Mouse (Mus musculus): ENCODE results near the gene Cyp39a1. TPM values are rescaled to one million over a fixed set of nuclear protein-coding genes. Genes with fewer than 3 reads are reported as not detected.

Gene Cyp39a1
- polyA plus RNA-seq, 1 experiment from 2014 or later = 14.7 TPM

DNA sequence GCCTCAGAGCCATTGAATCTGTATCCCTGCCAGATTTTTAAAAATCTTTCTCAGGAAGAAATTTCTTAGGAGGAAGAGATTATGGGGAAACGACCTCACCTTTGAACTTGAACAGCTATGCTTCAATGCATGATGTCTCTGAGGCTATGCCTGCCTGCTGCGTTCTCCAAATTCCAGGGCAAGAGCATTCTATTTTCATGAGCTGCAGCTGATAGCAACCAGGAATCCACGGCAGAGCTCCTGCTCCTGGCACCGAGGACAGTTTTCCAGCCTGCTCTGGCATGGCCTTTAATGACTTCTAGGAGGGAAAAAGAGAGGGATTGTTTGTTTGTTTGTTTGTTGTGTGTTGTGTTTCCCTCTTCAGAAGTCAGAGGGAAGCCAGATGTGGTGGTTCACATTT is 77.2 kb downstream of the Cyp39a1 start:
- WGBS = 22% methylated on average over 4 of the region's 4 CpGs
- Histone ChIP-seq H3K9me3 (0 out of 2 replicates have a peak, but pooled peaks cover 2% of the 10 kb centered on the region), H3K27ac (peak overlapping the region; percentile 84), H3K4me1 (peaks cover 16% of the 10 kb centered on the region), H3K36me3 (peaks cover 14% of the 10 kb centered on the region), H3K27me3 (ENCODE audit: insufficient read depth, poor library complexity, severe bottlenecking) (no peaks in the 10 kb centered on the region), H3K4me3 (no peak overlapping the region)
- DNase-seq (ENCODE audit: low spot score) = peak; percentile 80

DNA sequence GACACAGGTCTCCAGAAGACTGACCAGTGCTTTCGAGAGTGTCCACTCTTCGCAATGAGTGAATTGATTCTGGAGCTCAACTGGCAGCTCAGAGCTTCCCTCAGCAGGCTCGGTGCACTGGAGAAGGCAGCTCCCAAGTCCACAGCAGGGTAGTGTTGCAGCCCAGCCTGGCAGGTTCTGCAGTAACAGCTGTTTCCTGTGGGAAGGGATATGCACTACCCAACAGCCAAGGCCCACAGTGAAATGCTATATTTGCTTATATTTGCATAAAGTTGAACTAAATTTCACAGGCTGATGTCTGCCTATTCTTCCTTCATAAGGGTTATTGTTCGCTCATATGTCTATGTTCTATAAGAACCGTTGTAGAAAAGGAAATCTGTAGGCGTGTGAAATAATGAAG is 83.9 kb downstream of the Cyp39a1 start:
- DNase-seq (ENCODE audit: low spot score) = no peak
- H3K27me3 ChIP-seq (ENCODE audit: insufficient read depth, poor library complexity, severe bottlenecking) = no peaks in the 10 kb centered on the region
- no peak overlapping the region for H3K27ac ChIP-seq
- H3K9me3 ChIP-seq = no peaks in the 10 kb centered on the region
- H3K4me3 ChIP-seq = no peak overlapping the region
- H3K4me1 ChIP-seq = no peaks in the 10 kb centered on the region
- 89% methylated on average over 6 of the region's 6 CpGs for WGBS
- H3K36me3 ChIP-seq = peaks cover 10% of the 10 kb centered on the region

GRCm38 (mm10) chr17:43752811-43753210 is 85.6 kb downstream of the Cyp39a1 start:
- peaks cover 2% of the 10 kb centered on the region; the same call in 1 of the 2 replicates for H3K36me3 ChIP-seq
- WGBS = 77% methylated on average over 1 of the region's 1 CpGs
- H3K4me1 ChIP-seq = no peaks in the 10 kb centered on the region
- no peak for DNase-seq (ENCODE audit: low spot score)
- no peak overlapping the region for H3K27ac ChIP-seq
- H3K27me3 ChIP-seq (ENCODE audit: insufficient read depth, poor library complexity, severe bottlenecking) = no peaks in the 10 kb centered on the region
- no peaks in the 10 kb centered on the region for H3K9me3 ChIP-seq
- H3K4me3 ChIP-seq = no peak overlapping the region

- H3K4me1 ChIP-seq = peaks cover 3% of the 10 kb centered on the region; the same call in 1 of the 2 replicates
- 55% methylated on average over 5 of the region's 5 CpGs for WGBS
- no peaks in the 10 kb centered on the region for H3K27me3 ChIP-seq (ENCODE audit: insufficient read depth, poor library complexity, severe bottlenecking)
- H3K4me3 ChIP-seq = no peak overlapping the region
- no peak for DNase-seq (ENCODE audit: low spot score)
- H3K36me3 ChIP-seq = peaks cover 2% of the 10 kb centered on the region; the same call in 1 of the 2 replicates
- no peaks in the 10 kb centered on the region for H3K9me3 ChIP-seq
- H3K27ac ChIP-seq = no peak overlapping the region
These were observed 87.5 kb downstream of the Cyp39a1 start for GRCm38 (mm10) chr17:43754687-43755086.

GRCm38 (mm10) chr17:43758607-43759259 is 91.5 kb downstream of the Cyp39a1 start:
- Histone ChIP-seq H3K36me3 (no peaks in the 10 kb centered on the region), H3K27me3 (ENCODE audit: insufficient read depth, poor library complexity, severe bottlenecking) (no peaks in the 10 kb centered on the region), H3K9me3 (no peaks in the 10 kb centered on the region), H3K4me3 (no peak overlapping the region), H3K4me1 (peaks cover 3% of the 10 kb centered on the region; the same call in 1 of the 2 replicates), H3K27ac (no peak overlapping the region)
- 51% methylated on average over 15 of the region's 15 CpGs for WGBS
- DNase-seq (ENCODE audit: low spot score) = no peak

DNA sequence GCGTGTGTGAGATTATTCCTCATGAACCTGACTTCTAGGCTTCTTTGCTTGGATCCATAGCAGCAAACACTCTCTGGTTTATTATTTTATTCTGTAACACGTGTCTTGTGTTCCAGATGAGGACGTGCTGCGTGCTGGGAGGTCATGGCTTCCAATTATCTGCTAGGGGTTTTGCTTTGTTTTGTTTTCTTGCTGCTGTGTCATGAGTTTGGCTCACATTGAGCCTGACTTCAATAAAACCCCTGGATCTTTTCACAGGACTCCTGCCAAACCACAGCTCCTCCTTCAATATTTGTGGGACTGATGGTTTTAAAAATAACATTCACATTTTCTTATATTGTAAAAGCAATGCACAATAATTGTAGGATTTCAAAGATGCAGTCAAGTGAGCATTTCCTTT is 117.3 kb downstream of the Cyp39a1 start:
- Histone ChIP-seq H3K4me3 (no peak overlapping the region), H3K36me3 (no peaks in the 10 kb centered on the region), H3K9me3 (no peaks in the 10 kb centered on the region), H3K27ac (no peak overlapping the region), H3K4me1 (no peaks in the 10 kb centered on the region), H3K27me3 (ENCODE audit: insufficient read depth, poor library complexity, severe bottlenecking) (no peaks in the 10 kb centered on the region)
- no peak for DNase-seq (ENCODE audit: low spot score)
- 76% methylated on average over 4 of the region's 4 CpGs for WGBS

DNA sequence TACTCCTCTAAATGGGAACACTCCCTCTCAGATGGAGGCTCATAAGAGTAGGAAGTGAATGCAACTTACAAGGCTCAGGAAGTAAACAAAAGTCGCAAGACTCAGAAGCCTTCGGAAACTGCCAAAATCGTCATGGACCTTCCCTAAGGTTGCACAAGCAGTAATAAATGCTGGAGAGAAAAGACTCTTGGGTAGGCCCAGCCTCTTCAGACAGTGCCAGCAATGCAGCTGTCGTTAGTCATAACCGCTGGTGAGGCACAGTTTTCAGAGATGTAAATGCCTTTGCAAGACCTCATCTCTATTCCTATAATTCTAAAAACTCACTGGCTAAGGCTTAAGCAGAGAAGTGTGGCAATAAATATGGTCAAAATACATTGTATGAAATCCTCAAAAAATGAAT is 121.0 kb downstream of the Cyp39a1 start:
- H3K9me3 ChIP-seq = no peaks in the 10 kb centered on the region
- no peaks in the 10 kb centered on the region for H3K27me3 ChIP-seq (ENCODE audit: insufficient read depth, poor library complexity, severe bottlenecking)
- H3K4me3 ChIP-seq = no peak overlapping the region
- WGBS = 87% methylated on average over 5 of the region's 5 CpGs
- peak; percentile 28 for DNase-seq (ENCODE audit: low spot score)
- H3K36me3 ChIP-seq = no peaks in the 10 kb centered on the region
- H3K27ac ChIP-seq = no peak overlapping the region
- H3K4me1 ChIP-seq = no peaks in the 10 kb centered on the region

DNA sequence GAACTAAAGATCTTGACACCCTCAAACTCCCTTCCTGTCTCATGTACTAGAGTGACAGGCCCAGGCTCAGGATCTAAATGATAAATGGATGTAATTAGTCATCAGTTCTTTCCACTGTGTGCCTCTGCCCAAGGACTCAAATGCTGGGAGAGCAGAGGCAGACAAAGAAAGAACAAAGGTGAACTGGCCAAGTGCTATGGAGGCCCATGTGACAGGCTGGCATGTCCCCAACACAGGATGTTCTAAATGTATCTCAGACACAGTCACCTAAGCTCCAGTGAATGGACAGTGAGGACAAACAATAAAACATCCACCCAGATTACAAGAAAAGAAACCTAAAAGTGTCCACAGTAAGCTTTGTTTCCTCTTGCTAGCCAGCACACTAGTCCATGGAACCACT is 122.2 kb downstream of the Cyp39a1 start:
- no peak overlapping the region for H3K27ac ChIP-seq
- no peaks in the 10 kb centered on the region for H3K9me3 ChIP-seq
- H3K4me3 ChIP-seq = no peak overlapping the region
- no peaks in the 10 kb centered on the region for H3K36me3 ChIP-seq
- H3K4me1 ChIP-seq = no peaks in the 10 kb centered on the region
- no peak for DNase-seq (ENCODE audit: low spot score)
- no peaks in the 10 kb centered on the region for H3K27me3 ChIP-seq (ENCODE audit: insufficient read depth, poor library complexity, severe bottlenecking)

GRCm38 (mm10) chr17:43791751-43792150 is 124.5 kb downstream of the Cyp39a1 start:
- H3K36me3 ChIP-seq = no peaks in the 10 kb centered on the region
- H3K4me3 ChIP-seq = no peak overlapping the region
- DNase-seq (ENCODE audit: low spot score) = no peak
- H3K9me3 ChIP-seq = no peaks in the 10 kb centered on the region
- 87% methylated on average over 3 of the region's 3 CpGs for WGBS
- no peaks in the 10 kb centered on the region for H3K4me1 ChIP-seq
- H3K27ac ChIP-seq = no peak overlapping the region
- no peaks in the 10 kb centered on the region for H3K27me3 ChIP-seq (ENCODE audit: insufficient read depth, poor library complexity, severe bottlenecking)

- Histone ChIP-seq H3K36me3 (no peaks in the 10 kb centered on the region), H3K4me1 (no peaks in the 10 kb centered on the region), H3K9me3 (no peaks in the 10 kb centered on the region), H3K4me3 (no peak overlapping the region), H3K27ac (no peak overlapping the region), H3K27me3 (ENCODE audit: insufficient read depth, poor library complexity, severe bottlenecking) (peaks cover 5% of the 10 kb centered on the region; the same call in 1 of the 2 replicates)
- 73% methylated on average over 1 of the region's 1 CpGs for WGBS
- DNase-seq (ENCODE audit: low spot score) = no peak
These were observed 127.6 kb downstream of the Cyp39a1 start for GRCm38 (mm10) chr17:43794731-43795280.

Other genes starting within 250 kb of the Cyp39a1 start
- not detected in 2 replicates for gene Mep1a, start 164.6 kb upstream of the Cyp39a1 start, polyA plus RNA-seq (2016; fragmentation: Nextera tagmentation; extraction: Ambion mirVana)
- gene Ankrd66, start 123.8 kb upstream of the Cyp39a1 start, polyA plus RNA-seq (2016; fragmentation: Nextera tagmentation; extraction: Ambion mirVana) = 0.20 TPM in 1 of 2 replicates, not detected in the other
- 12.0 and 12.5 TPM in 2 replicates for gene Pla2g7, start 99.3 kb upstream of the Cyp39a1 start, polyA plus RNA-seq (2016; fragmentation: Nextera tagmentation; extraction: Ambion mirVana)
- 0.04 TPM in 1 of 2 replicates, not detected in the other for gene Tdrd6, start 37.1 kb upstream of the Cyp39a1 start, polyA plus RNA-seq (2016; fragmentation: Nextera tagmentation; extraction: Ambion mirVana)
- gene Slc25a27, start 211 bp upstream of the Cyp39a1 start, polyA plus RNA-seq (2016; fragmentation: Nextera tagmentation; extraction: Ambion mirVana) = 12.5 and 19.9 TPM in 2 replicates
- 14.5 and 28.9 TPM in 2 replicates for gene Rcan2, start 133.9 kb downstream of the Cyp39a1 start, polyA plus RNA-seq (2016; fragmentation: Nextera tagmentation; extraction: Ambion mirVana)